Mouse (Mus musculus) monocyte, adult 59 days (primary cell): ENCODE data around the gene Acaca. TPM values are rescaled to one million over a fixed set of nuclear protein-coding genes. Genes with fewer than 3 reads are reported as not detected.

Source experiments
- total RNA-seq, 2 experiments: library from RNA; stranded (reverse); gene quantifications; one replicate each; pipeline ENCODE4 v1.2.4; 2023

Gene Acaca
- total RNA-seq, result 10 to 100 TPM; 34.1 to 37.9 TPM

DNA sequence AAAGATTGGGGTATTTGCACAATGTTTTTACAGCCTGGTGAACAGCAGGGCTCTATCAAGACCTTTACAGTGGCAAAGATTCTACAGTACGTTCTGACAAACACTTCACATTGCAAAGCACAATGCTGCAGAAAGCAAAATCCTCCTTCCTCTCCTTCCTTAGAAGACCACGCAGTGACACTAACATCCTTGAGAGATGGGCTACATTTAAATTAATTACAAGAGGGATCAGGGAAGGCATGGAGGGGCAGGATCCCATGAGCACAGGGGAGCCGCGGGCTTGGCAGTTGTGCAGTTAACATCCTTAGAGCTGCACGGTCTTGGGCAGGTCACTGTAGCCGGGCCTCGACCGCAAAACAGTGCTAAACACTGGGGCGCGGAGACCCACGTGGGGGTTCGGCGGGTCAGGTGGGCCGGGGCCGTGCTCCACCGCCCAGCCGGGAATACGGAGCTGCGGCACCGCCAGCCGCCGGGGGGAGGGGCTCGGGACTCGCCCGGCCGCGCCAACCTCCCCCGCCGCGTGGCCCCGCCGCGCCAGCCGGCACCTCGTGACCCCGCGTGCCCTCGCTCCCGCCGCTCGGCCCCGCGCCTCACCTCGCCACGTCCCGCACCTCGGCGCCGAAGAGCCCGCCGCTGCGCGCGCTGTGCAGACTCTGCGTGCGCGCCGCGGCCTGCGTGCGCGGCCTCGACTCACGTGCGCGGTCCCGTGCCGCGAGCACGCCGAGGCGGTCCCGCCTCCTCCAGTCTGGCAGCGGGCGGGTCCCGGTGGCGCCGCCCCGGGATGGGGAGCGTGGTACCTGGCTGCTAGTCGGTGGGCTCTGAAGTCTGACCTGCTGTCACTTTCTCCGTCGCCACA lies at the start of gene Acaca, which contains the start of gene Tada2a:
Acaca (plus strand) TSS at position 730 of the 856 bp plus-strand sequence.
Tada2a (minus strand) TSS at position 658 of the 856 bp plus-strand sequence.

GRCm38 (mm10) chr11:84167046-84167526 lies 37.6 kb downstream of the Acaca start, which contains the start of gene Gm11437:
Gene Gm11437, minus strand, starts transcription at chr11:84167476.

Other genes starting within 250 kb of the Acaca start
- 10 to 100 TPM; 25.6 to 28.6 TPM for gene Ddx52, start 187.6 kb upstream of the Acaca start, total RNA-seq
- gene Synrg, start 165.2 kb upstream of the Acaca start, total RNA-seq, result 10 to 100 TPM; 56.0 to 61.6 TPM
- under 1 TPM in 1 of 2 experiments, not detected in 1; 0.49 TPM for gene Dusp14, start 60.4 kb upstream of the Acaca start, total RNA-seq
- 1 to 10 TPM; 4.6 to 6.2 TPM for gene Tada2a, start 72 bp upstream of the Acaca start, total RNA-seq
- gene Gm11437, start 37.8 kb downstream of the Acaca start, total RNA-seq, result not detected